Mouse (Mus musculus) heart, embryonic 15.5 days (tissue): ENCODE results near the gene Epha5. TPM values are rescaled to one million over a fixed set of nuclear protein-coding genes. Genes with fewer than 3 reads are reported as not detected.

Experiments
- ATAC-seq: fragments of 200-750 bp; cut with Nextera tagmentation; replicated peaks from 2 replicates; pipeline ENCODE4 v1.8.0; 2017; ENCODE audit warnings: low read depth, moderate TSS enrichment; ENCODE audit not compliant: insufficient number of reproducible peaks, insufficient read depth, low FRiP score
- H3K27ac ChIP-seq: fragments of 300-500 bp; sonication (generic); 2 replicates; pipeline ENCODE4 v1.5.1; 2015; ENCODE audit warnings: mild to moderate bottlenecking, inconsistent platforms
- H3K27me3 ChIP-seq: fragments of 300-500 bp; sonication (generic); 2 replicates; pipeline ENCODE4 v1.6.1; 2015; ENCODE audit warnings: inconsistent platforms
- H3K36me3 ChIP-seq: fragments of 300-500 bp; sonication (generic); 2 replicates; pipeline ENCODE4 v1.6.1; 2015; ENCODE audit warnings: mild to moderate bottlenecking, inconsistent platforms
- H3K4me1 ChIP-seq: fragments of 300-500 bp; sonication (generic); replicated peaks from 2 replicates; pipeline ENCODE4 v1.6.1; 2015; ENCODE audit warnings: inconsistent platforms
- H3K4me2 ChIP-seq: fragments of 300-500 bp; sonication (generic); 2 replicates; pipeline ENCODE4 v1.6.1; 2015; ENCODE audit warnings: inconsistent platforms, mild to moderate bottlenecking, moderate library complexity
- H3K4me3 ChIP-seq: fragments of 300-500 bp; sonication (generic); 2 replicates; pipeline ENCODE4 v1.5.1; 2015; ENCODE audit warnings: mild to moderate bottlenecking, inconsistent platforms
- H3K9ac ChIP-seq: fragments of 300-500 bp; sonication (generic); 2 replicates; pipeline ENCODE4 v1.6.1; 2015; ENCODE audit warnings: mild to moderate bottlenecking, inconsistent platforms
- H3K9me3 ChIP-seq: fragments of 300-500 bp; sonication (generic); replicated peaks from 2 replicates; pipeline ENCODE4 v1.6.1; 2016; ENCODE audit warnings: inconsistent platforms
- whole genome bisulfite sequencing: fragments of 180-500 bp; shearing (Covaris S2); methylation state at CpG from one replicate; pipeline ENCODE4 v1.1.7; 2015; ENCODE audit warnings: mixed read lengths; 5-methylcytosine and 5-hydroxymethylcytosine counted together
- polyA plus RNA-seq: library from polyadenylated mRNA; unstranded; fragments of >200 nt; fragmentation: Nextera tagmentation; extraction: Ambion mirVana; gene quantifications from 2 replicates; pipeline ENCODE4 v1.2.1, GENCODE M21; 2015

Gene Epha5
- polyA plus RNA-seq = 0.77 and 1.7 TPM in 2 replicates

DNA sequence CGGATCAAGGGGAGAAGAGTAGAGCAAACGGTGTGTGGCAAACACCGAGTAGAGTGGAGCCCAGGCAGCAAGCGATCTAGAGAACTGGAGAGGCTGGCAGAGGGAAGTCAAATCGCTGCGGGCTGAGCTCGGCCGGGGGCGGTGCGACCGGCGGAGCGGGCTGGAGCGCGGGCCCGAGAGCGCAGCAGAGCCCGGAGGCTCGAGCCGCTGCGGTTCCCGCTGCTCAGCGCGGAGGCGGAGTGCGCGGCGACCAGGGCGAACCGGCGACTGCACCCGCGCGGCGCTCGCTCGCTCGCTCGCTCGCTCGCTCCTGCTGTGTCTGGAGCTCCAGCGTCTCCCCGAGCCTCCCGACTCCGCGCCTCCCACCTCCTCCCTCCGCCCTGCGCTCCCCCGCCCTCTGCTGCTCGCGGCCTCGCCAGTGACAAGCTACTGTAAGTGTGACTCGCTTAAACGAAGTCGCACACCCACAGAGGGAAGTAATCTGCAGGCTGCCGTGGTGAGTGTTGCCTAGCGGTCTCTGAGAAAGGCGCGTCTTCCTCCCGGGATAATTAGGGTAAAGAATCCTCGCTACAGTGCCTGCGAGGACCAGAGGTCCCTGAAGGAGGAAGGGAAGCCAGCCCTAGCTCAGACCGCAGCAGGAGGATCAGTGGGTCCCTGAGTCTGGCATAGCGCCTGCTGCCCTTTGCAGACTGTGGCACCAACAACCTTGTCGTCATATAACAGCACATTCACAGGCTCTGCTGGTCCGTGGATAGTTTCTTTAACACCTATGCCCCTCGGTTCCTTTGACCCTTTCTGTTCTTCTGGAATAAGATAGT, at the start of gene Epha5:
Gene Epha5 (minus strand): TSS at position 321 of the 818 bp plus-strand sequence.
- Histone ChIP-seq H3K4me2 (peak within 1 kb of the TSS; percentile 99), H3K9ac (peak within 1 kb of the TSS; percentile 52), H3K4me1 (peaks cover 17% of the 10 kb centered on the region), H3K9me3 (no peaks in the 10 kb centered on the region), H3K27me3 (peaks cover 31% of the 10 kb centered on the region), H3K36me3 (no peaks in the 10 kb centered on the region), H3K4me3 (peak within 1 kb of the TSS; percentile 67), H3K27ac (peak within 1 kb of the TSS; percentile 42; the same call in 1 of the 2 replicates)
- ATAC-seq = peak; percentile 91
- WGBS = under 1% methylated on average over 54 of the region's 67 CpGs

GRCm38 (mm10) chr5:84456216-84456615, 39.0 kb upstream of the Epha5 start:
- no peaks in the 10 kb centered on the region for H3K36me3 ChIP-seq
- 73% methylated on average over 3 of the region's 3 CpGs for WGBS
- H3K9me3 ChIP-seq = no peaks in the 10 kb centered on the region
- no peak for ATAC-seq
- H3K9ac ChIP-seq = no peak overlapping the region
- no peaks in the 10 kb centered on the region for H3K27me3 ChIP-seq
- H3K27ac ChIP-seq = no peak overlapping the region
- H3K4me3 ChIP-seq = no peak overlapping the region
- no peak overlapping the region for H3K4me2 ChIP-seq
- no peaks in the 10 kb centered on the region for H3K4me1 ChIP-seq

- no peak for ATAC-seq
- 71% methylated on average over 4 of the region's 4 CpGs for WGBS
- no peaks in the 10 kb centered on the region for H3K9me3 ChIP-seq
Observed at GRCm38 (mm10) chr5:84454641-84455040, 37.5 kb upstream of the Epha5 start.

DNA sequence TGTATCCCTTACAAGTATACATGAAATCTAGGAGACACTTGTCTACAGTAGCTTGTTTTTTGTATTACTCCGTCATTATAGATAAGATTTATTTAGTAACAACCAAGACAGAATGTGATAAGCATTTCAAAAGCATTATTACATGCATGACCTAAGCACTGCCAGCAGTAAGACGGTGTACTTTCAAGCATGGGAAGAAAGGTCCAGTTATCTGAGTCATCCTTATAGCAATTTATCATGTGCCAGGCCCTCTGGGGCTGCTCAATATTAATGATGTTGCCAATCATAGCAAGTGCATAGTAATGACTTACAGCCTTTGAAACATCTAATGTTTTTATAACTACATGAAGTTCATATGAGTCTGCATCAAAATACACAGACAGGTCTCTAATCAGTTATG, 36.7 kb upstream of the Epha5 start:
- Histone ChIP-seq H3K4me3 (no peak overlapping the region), H3K4me1 (no peaks in the 10 kb centered on the region), H3K27ac (no peak overlapping the region), H3K4me2 (no peak overlapping the region), H3K9me3 (no peaks in the 10 kb centered on the region), H3K9ac (no peak overlapping the region), H3K27me3 (no peaks in the 10 kb centered on the region), H3K36me3 (no peaks in the 10 kb centered on the region)
- WGBS = 48% methylated on average over 2 of the region's 2 CpGs
- ATAC-seq = no peak

More at GRCm38 (mm10) chr5:84454641-84455040, 37.5 kb upstream of the Epha5 start:
- Histone ChIP-seq H3K4me2 (no peak overlapping the region), H3K27ac (no peak overlapping the region), H3K27me3 (no peaks in the 10 kb centered on the region), H3K9ac (no peak overlapping the region), H3K4me1 (no peaks in the 10 kb centered on the region), H3K4me3 (no peak overlapping the region), H3K36me3 (no peaks in the 10 kb centered on the region)

GRCm38 (mm10) chr5:84440232-84440631, 23.1 kb upstream of the Epha5 start:
- WGBS = 80% methylated on average over 2 of the region's 2 CpGs
- Histone ChIP-seq H3K9ac (no peak overlapping the region), H3K4me3 (no peak overlapping the region), H3K4me2 (no peak overlapping the region), H3K27me3 (no peaks in the 10 kb centered on the region), H3K9me3 (no peaks in the 10 kb centered on the region), H3K4me1 (no peaks in the 10 kb centered on the region), H3K36me3 (no peaks in the 10 kb centered on the region), H3K27ac (no peak overlapping the region)
- no peak for ATAC-seq

GRCm38 (mm10) chr5:84415961-84416821, 991 bp downstream of the Epha5 start:
- Histone ChIP-seq H3K9me3 (no peaks in the 10 kb centered on the region), H3K27ac (no peak overlapping the region), H3K4me3 (peak overlapping the region; percentile 67), H3K27me3 (peaks cover 31% of the 10 kb centered on the region), H3K9ac (peak overlapping the region; percentile 52), H3K36me3 (no peaks in the 10 kb centered on the region), H3K4me2 (peak overlapping the region; percentile 99), H3K4me1 (peaks cover 17% of the 10 kb centered on the region)
- ATAC-seq = no peak
- WGBS = under 1% methylated on average over 45 of the region's 45 CpGs

GRCm38 (mm10) chr5:84414931-84415431, 2.2 kb downstream of the Epha5 start:
- no peaks in the 10 kb centered on the region for H3K36me3 ChIP-seq
- no peak overlapping the region for H3K9ac ChIP-seq
- no peak for ATAC-seq
- H3K27ac ChIP-seq = no peak overlapping the region
- H3K4me3 ChIP-seq = peak overlapping the region; percentile 67; the same call in 1 of the 2 replicates
- H3K4me1 ChIP-seq = peaks cover 17% of the 10 kb centered on the region
- peak overlapping the region; percentile 99; the same call in 1 of the 2 replicates for H3K4me2 ChIP-seq
- H3K9me3 ChIP-seq = no peaks in the 10 kb centered on the region
- peaks cover 31% of the 10 kb centered on the region for H3K27me3 ChIP-seq
- WGBS = 12% methylated on average over 8 of the region's 8 CpGs

- WGBS = 61% methylated on average over 1 of the region's 1 CpGs
- no peak for ATAC-seq
- Histone ChIP-seq H3K4me3 (no peak overlapping the region), H3K36me3 (no peaks in the 10 kb centered on the region), H3K27me3 (peaks cover 28% of the 10 kb centered on the region), H3K9me3 (no peaks in the 10 kb centered on the region), H3K4me1 (peaks cover 17% of the 10 kb centered on the region), H3K9ac (no peak overlapping the region), H3K27ac (no peak overlapping the region), H3K4me2 (no peak overlapping the region)
Observed at GRCm38 (mm10) chr5:84413026-84413425, 4.2 kb downstream of the Epha5 start.

- ATAC-seq = no peak
- Histone ChIP-seq H3K9me3 (no peaks in the 10 kb centered on the region), H3K9ac (no peak overlapping the region), H3K4me1 (no peaks in the 10 kb centered on the region), H3K27ac (no peak overlapping the region), H3K4me3 (no peak overlapping the region), H3K4me2 (no peak overlapping the region), H3K27me3 (no peaks in the 10 kb centered on the region), H3K36me3 (no peaks in the 10 kb centered on the region)
- WGBS = 43% methylated on average over 2 of the region's 2 CpGs
Observed at GRCm38 (mm10) chr5:84408370-84408769, 8.8 kb downstream of the Epha5 start.

DNA sequence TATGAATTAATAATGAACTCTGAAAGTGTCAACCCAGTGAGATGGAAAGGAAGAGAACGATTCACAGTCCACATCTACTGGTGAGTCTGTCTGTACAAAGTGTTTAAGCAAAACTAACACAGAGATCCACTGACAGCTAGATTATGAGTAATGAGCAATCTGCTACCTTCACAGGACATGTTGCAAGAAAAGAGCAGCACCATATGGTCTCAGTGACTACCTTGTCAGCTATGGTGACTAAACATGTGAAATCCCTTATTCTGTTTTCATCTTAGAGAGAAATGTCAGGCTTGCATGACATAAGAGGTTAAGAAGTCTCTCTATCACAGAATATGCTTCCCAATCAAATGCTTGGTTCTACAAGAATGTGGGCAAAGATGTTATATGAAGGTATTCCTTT, 20.1 kb downstream of the Epha5 start:
- Histone ChIP-seq H3K9ac (no peak overlapping the region), H3K4me2 (no peak overlapping the region), H3K9me3 (no peaks in the 10 kb centered on the region), H3K4me3 (no peak overlapping the region), H3K27me3 (no peaks in the 10 kb centered on the region), H3K36me3 (no peaks in the 10 kb centered on the region), H3K27ac (no peak overlapping the region), H3K4me1 (no peaks in the 10 kb centered on the region)
- no peak for ATAC-seq
- 64% methylated on average over 1 of the region's 1 CpGs for WGBS

- H3K4me1 ChIP-seq = no peaks in the 10 kb centered on the region
- H3K4me3 ChIP-seq = no peak overlapping the region
- no peak overlapping the region for H3K27ac ChIP-seq
- no peaks in the 10 kb centered on the region for H3K27me3 ChIP-seq
- 43% methylated on average over 5 of the region's 5 CpGs for WGBS
- H3K9me3 ChIP-seq = no peaks in the 10 kb centered on the region
- ATAC-seq = no peak
- no peaks in the 10 kb centered on the region for H3K36me3 ChIP-seq
- no peak overlapping the region for H3K4me2 ChIP-seq
- no peak overlapping the region for H3K9ac ChIP-seq
Observed at GRCm38 (mm10) chr5:84365334-84365733, 51.8 kb downstream of the Epha5 start.
